8 mouse cellular contexts compared by ENCODE assay signal in the genomic region with DNA sequence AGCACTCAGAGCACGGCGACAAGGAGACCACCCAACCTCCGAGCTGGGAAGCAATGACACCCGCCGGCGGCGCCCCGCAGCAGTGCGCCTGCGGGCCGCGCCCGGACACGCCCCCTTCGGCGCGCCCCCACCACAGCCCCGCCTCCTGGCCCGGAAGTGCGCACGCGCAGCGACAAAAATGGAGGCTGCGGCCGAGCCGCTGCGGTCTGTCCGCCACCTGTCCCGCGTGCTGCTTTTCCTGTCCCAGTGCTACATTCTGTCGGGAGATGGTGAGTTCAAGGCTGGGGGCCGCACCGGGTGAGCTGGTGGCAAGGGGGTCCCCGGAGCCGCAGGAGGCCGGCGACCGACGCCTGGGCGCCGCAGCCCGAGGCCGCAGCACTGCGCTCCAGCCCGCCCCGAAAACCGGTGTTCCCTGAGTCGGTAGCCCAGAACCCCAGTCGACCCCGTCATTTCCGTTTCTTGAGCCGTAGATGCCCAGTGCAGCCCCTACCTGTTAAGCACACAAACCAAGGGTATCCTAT. TPM values are rescaled to one million over a fixed set of nuclear protein-coding genes. Genes with fewer than 3 reads are reported as not detected.
DNase-seq lines count a peak whose midpoint lies in the region; ATAC-seq and TF ChIP-seq lines count a peak whose summit lies in the region.

No protein-coding gene starts in this region.

- peak overlapping the region; percentile 83 for H3K9ac ChIP-seq in embryonic facial prominence, embryonic 12.5 days
- peak overlapping the region; percentile 93 for H3K9ac ChIP-seq in heart, adult 2 months (ENCODE audit: low read depth, low read length)
- H3K9ac ChIP-seq in limb, embryonic 11.5 days (ENCODE audit: low read length): peak overlapping the region; percentile 77
- peak overlapping the region; percentile 70 for H3K9ac ChIP-seq in midbrain, embryonic 13.5 days (replicated peaks)

- H3K27me3 ChIP-seq in embryonic facial prominence, embryonic 12.5 days: no peaks in the 10 kb centered on the region
- no peaks in the 10 kb centered on the region for H3K27me3 ChIP-seq in heart, adult 2 months (ENCODE audit: control insufficient read depth, insufficient read depth, low read length)
- H3K27me3 ChIP-seq in kidney, adult 2 months (replicated peaks; ENCODE audit: control insufficient read depth, insufficient read depth, low read length): no peaks in the 10 kb centered on the region
- no peaks in the 10 kb centered on the region for H3K27me3 ChIP-seq in limb, embryonic 11.5 days (ENCODE audit: control insufficient read depth, insufficient read depth, low read length)
- no peaks in the 10 kb centered on the region for H3K27me3 ChIP-seq in midbrain, embryonic 13.5 days
- no peaks in the 10 kb centered on the region for H3K27me3 ChIP-seq in small intestine, adult 2 months (ENCODE audit: control insufficient read depth, insufficient read depth, low read length)

- intact Hi-C loops in heart, adult 2 months (cut with DNase I): loop anchor here (5.0 kb wide), 1 partner anchor 51 kb away; a partner anchor contains a TSS

- peaks cover 17% of the 10 kb centered on the region for H3K36me3 ChIP-seq in embryonic facial prominence, embryonic 12.5 days
- peaks cover 4% of the 10 kb centered on the region for H3K36me3 ChIP-seq in heart, adult 2 months (ENCODE audit: control insufficient read depth, insufficient read depth, low read length)
- H3K36me3 ChIP-seq in kidney, adult 2 months (ENCODE audit: control insufficient read depth, insufficient read depth, low read length): peaks cover 2% of the 10 kb centered on the region
- H3K36me3 ChIP-seq in limb, embryonic 11.5 days (ENCODE audit: control insufficient read depth, insufficient read depth, low read length): peaks cover 3% of the 10 kb centered on the region; the same call in 1 of the 2 replicates
- peaks cover 31% of the 10 kb centered on the region for H3K36me3 ChIP-seq in midbrain, embryonic 13.5 days
- peaks cover 18% of the 10 kb centered on the region for H3K36me3 ChIP-seq in small intestine, adult 2 months (ENCODE audit: control insufficient read depth, insufficient read depth, low read length)

- H3K79me2 ChIP-seq in heart, adult 2 months (replicated peaks; ENCODE audit: control insufficient read depth, insufficient read depth, low read length): no peaks in the 10 kb centered on the region

- peaks cover 13% of the 10 kb centered on the region for H3K4me1 ChIP-seq in embryonic facial prominence, embryonic 12.5 days
- no peaks in the 10 kb centered on the region; the same call in 1 of the 2 replicates for H3K4me1 ChIP-seq in heart, adult 2 months (ENCODE audit: control insufficient read depth, insufficient read depth, low read length)
- no peaks in the 10 kb centered on the region; the same call in 1 of the 2 replicates for H3K4me1 ChIP-seq in kidney, adult 2 months (ENCODE audit: control insufficient read depth, insufficient read depth, low read length)
- peaks cover 8% of the 10 kb centered on the region for H3K4me1 ChIP-seq in limb, embryonic 11.5 days (ENCODE audit: control insufficient read depth, insufficient read depth, low read length)
- H3K4me1 ChIP-seq in midbrain, embryonic 13.5 days (replicated peaks): peaks cover 18% of the 10 kb centered on the region
- H3K4me1 ChIP-seq in small intestine, adult 2 months (ENCODE audit: control insufficient read depth, insufficient read depth, insufficient read length, low read length): peaks cover 3% of the 10 kb centered on the region; the same call in 1 of the 2 replicates

- peak; percentile 61 for DNase-seq in 3T3-L1 (ENCODE audit: low read depth, low spot score)
- peak; percentile 90 to 93 for DNase-seq in adrenal gland, postnatal 36 days
- peak; percentile 92 to 96 for DNase-seq in heart, adult 2 months
- peak; percentile 89 for DNase-seq in kidney, adult 2 months
- peak; percentile 89 for DNase-seq in limb, embryonic 11.5 days (ENCODE audit: low spot score)

- no peaks in the 10 kb centered on the region for H3K9me3 ChIP-seq in embryonic facial prominence, embryonic 12.5 days
- no peaks in the 10 kb centered on the region for H3K9me3 ChIP-seq in limb, embryonic 11.5 days (ENCODE audit: control insufficient read depth, low read length)
- H3K9me3 ChIP-seq in midbrain, embryonic 13.5 days: no peaks in the 10 kb centered on the region

- H3K4me3 ChIP-seq in embryonic facial prominence, embryonic 12.5 days: peak overlapping the region; percentile 83
- peak overlapping the region; percentile 99 for H3K4me3 ChIP-seq in heart, adult 2 months
- peak overlapping the region; percentile 86 for H3K4me3 ChIP-seq in kidney, adult 2 months (ENCODE audit: insufficient read depth, low read depth, low read length)
- peak overlapping the region; percentile 77 for H3K4me3 ChIP-seq in limb, embryonic 11.5 days (ENCODE audit: low read depth, low read length)
- H3K4me3 ChIP-seq in midbrain, embryonic 13.5 days (replicated peaks): peak overlapping the region; percentile 54
- H3K4me3 ChIP-seq in small intestine, adult 2 months (ENCODE audit: low read depth, low read length): peak overlapping the region; percentile 99

- ATAC-seq in embryonic facial prominence, embryonic 12.5 days (ENCODE audit: insufficient number of reproducible peaks, insufficient read depth, low FRiP score, low TSS enrichment): peak; percentile 86
- ATAC-seq in limb, embryonic 11.5 days (ENCODE audit: insufficient number of reproducible peaks, low FRiP score, low TSS enrichment, low read depth): peak; percentile 92
- ATAC-seq in midbrain, embryonic 13.5 days: peak; percentile 96

- no peak for TF ChIP-seq EP300 in heart, adult 2 months (IDR thresholded peaks at IDR 0.05; ENCODE audit: insufficient read depth, low read depth, low read length)

- peak overlapping the region; percentile 72 for H3K27ac ChIP-seq in embryonic facial prominence, embryonic 12.5 days
- peak overlapping the region; percentile 85 for H3K27ac ChIP-seq in heart, adult 2 months
- H3K27ac ChIP-seq in kidney, adult 2 months (ENCODE audit: insufficient read depth, low read depth, low read length): peak overlapping the region; percentile 72
- 0 out of 2 replicates have a peak overlapping the region, but pooled peaks have one; percentile 39 for H3K27ac ChIP-seq in limb, embryonic 11.5 days (replicated peaks; ENCODE audit: low read depth, low read length)
- H3K27ac ChIP-seq in midbrain, embryonic 13.5 days: peak overlapping the region; percentile 79
- peak overlapping the region; percentile 34; the same call in 1 of the 2 replicates for H3K27ac ChIP-seq in small intestine, adult 2 months (ENCODE audit: insufficient read depth, low read depth, low read length)

- peak overlapping the region; percentile 58 for H3K4me2 ChIP-seq in embryonic facial prominence, embryonic 12.5 days (replicated peaks)
- peak overlapping the region; percentile 51 for H3K4me2 ChIP-seq in limb, embryonic 11.5 days (ENCODE audit: low read depth, severe bottlenecking)
- H3K4me2 ChIP-seq in midbrain, embryonic 13.5 days (replicated peaks): peak overlapping the region; percentile 76

- WGBS in embryonic facial prominence, embryonic 12.5 days: under 1% methylated on average over 52 of the region's 52 CpGs
- under 1% methylated on average over 52 of the region's 52 CpGs for WGBS in heart, adult 2 months
- under 1% methylated on average over 52 of the region's 52 CpGs for WGBS in kidney, adult 2 months
- WGBS in limb, embryonic 11.5 days: under 1% methylated on average over 51 of the region's 52 CpGs
- under 1% methylated on average over 51 of the region's 52 CpGs for WGBS in midbrain, embryonic 13.5 days
- WGBS in small intestine, adult 2 months: under 1% methylated on average over 51 of the region's 52 CpGs

- TF ChIP-seq POLR2A in heart, adult 2 months (IDR thresholded peaks at IDR 0.05; ENCODE audit: insufficient read depth, low read depth, low read length): peak; percentile 74
- TF ChIP-seq POLR2A in kidney, adult 2 months (IDR thresholded peaks at IDR 0.05; ENCODE audit: low read depth, low read length): peak; percentile 57
- TF ChIP-seq POLR2A in small intestine, adult 2 months (IDR thresholded peaks at IDR 0.05; ENCODE audit: low read depth, low read length): peak; percentile 74; the same call in 1 of the 2 replicates

- TF ChIP-seq CTCF in heart, adult 2 months (IDR thresholded peaks at IDR 0.05): peak; percentile 20; the same call in 1 of the 2 replicates
- no peak for TF ChIP-seq CTCF in kidney, adult 2 months (conservative IDR thresholded peaks at IDR 0.05; ENCODE audit: insufficient read depth, insufficient read length, low read depth, low read length)
- TF ChIP-seq CTCF in small intestine, adult 2 months (IDR thresholded peaks at IDR 0.05; ENCODE audit: extremely low read depth, insufficient read length, insufficient replicate concordance, low read depth, low read length): no peak

RNA-seq across cellular contexts. Expression of a gene that starts 2.4 kb away (rescaled TPM):
- 10 to 100 TPM; 59.4 to 60.7 TPM for total RNA-seq in adrenal gland, postnatal 36 days (2021)
- polyA plus RNA-seq in embryonic facial prominence, embryonic 12.5 days (2016; fragmentation: Nextera tagmentation; extraction: Ambion mirVana): 68.7 and 71.9 TPM in 2 replicates
- total RNA-seq in heart, adult 2 months (2021): 10 to 100 TPM; 21.2 to 24.0 TPM
- polyA plus RNA-seq in heart, adult 2 months (2012; rRNA removed): 51.2 and 90.8 TPM in 2 replicates
- 199 and 263 TPM in 2 replicates for polyA plus RNA-seq in kidney, adult 2 months (2012; rRNA removed)
- polyA plus RNA-seq in limb, embryonic 11.5 days (2014; fragmentation: Nextera tagmentation; extraction: Ambion mirVana): 68.3 and 68.5 TPM in 2 replicates
- 78.5 and 82.1 TPM in 2 replicates for polyA plus RNA-seq in midbrain, embryonic 13.5 days (2015; fragmentation: Nextera tagmentation; extraction: Ambion mirVana)
- polyA plus RNA-seq in small intestine, adult 2 months (2012; rRNA removed): 43.8 and 68.1 TPM in 2 replicates

RNA-seq across cellular contexts. Expression of a gene that starts 48.7 kb away (rescaled TPM):
- 10 to 100 TPM; 18.2 to 27.3 TPM for total RNA-seq in adrenal gland, postnatal 36 days (2021)
- polyA plus RNA-seq in embryonic facial prominence, embryonic 12.5 days (2016; fragmentation: Nextera tagmentation; extraction: Ambion mirVana): 10.6 and 12.4 TPM in 2 replicates
- 10 to 100 TPM; 29.8 to 33.4 TPM for total RNA-seq in heart, adult 2 months (2021)
- 9.8 and 16.3 TPM in 2 replicates for polyA plus RNA-seq in heart, adult 2 months (2012; rRNA removed)
- polyA plus RNA-seq in kidney, adult 2 months (2012; rRNA removed): 4.3 and 5.3 TPM in 2 replicates
- 8.4 and 10.0 TPM in 2 replicates for polyA plus RNA-seq in limb, embryonic 11.5 days (2014; fragmentation: Nextera tagmentation; extraction: Ambion mirVana)
- 10.1 and 11.2 TPM in 2 replicates for polyA plus RNA-seq in midbrain, embryonic 13.5 days (2015; fragmentation: Nextera tagmentation; extraction: Ambion mirVana)
- polyA plus RNA-seq in small intestine, adult 2 months (2012; rRNA removed): 1.8 and 2.7 TPM in 2 replicates

Comparison
In these comparisons a context has a peak if more than half of its experiments do, and no peak if none do; other contexts are left out.
1. Peak in every context shown above with its lines: DNase-seq, ATAC-seq, H3K4me3 ChIP-seq and H3K27ac ChIP-seq.
2. H3K27ac ChIP-seq: peak in every context shown above with its lines; median percentile 85 in heart, adult 2 months; 79 in midbrain, embryonic 13.5 days; 72 in embryonic facial prominence, embryonic 12.5 days; 72 in kidney, adult 2 months; 39 in limb, embryonic 11.5 days; 34 in small intestine, adult 2 months.